Mouse (Mus musculus) intestine, embryonic 14.5 days (tissue): ENCODE measurements around the gene D630003M21Rik. TPM values are rescaled to one million over a fixed set of nuclear protein-coding genes. Genes with fewer than 3 reads are reported as not detected.

Experiments used
- ATAC-seq: fragments of 200-750 bp; cut with Nextera tagmentation; replicated peaks from 2 replicates; pipeline ENCODE4 v1.8.0; 2017; ENCODE audit warnings: low read depth, moderate number of reproducible peaks, moderate TSS enrichment, moderate library complexity; ENCODE audit not compliant: low FRiP score, low TSS enrichment
- DNase-seq: peaks from one replicate; pipeline ENCODE4 v3.0.0-alpha.2; 2018; ENCODE audit warnings: low spot score
- H3K27ac ChIP-seq: fragments of 300-500 bp; sonication (generic); 2 replicates; pipeline ENCODE4 v1.5.1; 2014; ENCODE audit warnings: low read depth, mild to moderate bottlenecking, control low read depth
- H3K27me3 ChIP-seq: fragments of 300-500 bp; sonication (generic); replicated peaks from 2 replicates; pipeline ENCODE4 v1.6.1; 2014; ENCODE audit warnings: low read length, control low read depth; ENCODE audit not compliant: control insufficient read depth, insufficient read depth
- H3K36me3 ChIP-seq: fragments of 300-500 bp; sonication (generic); 2 replicates; pipeline ENCODE4 v1.6.1; 2014; ENCODE audit warnings: low read length, control low read depth; ENCODE audit not compliant: control insufficient read depth, insufficient read depth
- H3K4me1 ChIP-seq: fragments of 300-500 bp; sonication (generic); replicated peaks from 2 replicates; pipeline ENCODE4 v1.6.1; 2014; ENCODE audit warnings: low read length, control low read depth, mixed read lengths; ENCODE audit not compliant: control insufficient read depth, insufficient read depth
- H3K4me2 ChIP-seq: fragments of 300-500 bp; sonication (generic); 2 replicates; pipeline ENCODE4 v1.6.1; 2014; ENCODE audit warnings: low read length
- H3K4me3 ChIP-seq: fragments of 300-500 bp; sonication (generic); 2 replicates; pipeline ENCODE4 v1.5.1; 2014; ENCODE audit warnings: low read depth, low read length, control low read depth, mixed read lengths
- H3K9ac ChIP-seq: fragments of 300-500 bp; sonication (generic); 2 replicates; pipeline ENCODE4 v1.6.1; 2014; ENCODE audit warnings: mild to moderate bottlenecking, low read length
- H3K9me3 ChIP-seq: fragments of 300-500 bp; sonication (generic); 2 replicates; pipeline ENCODE4 v1.6.1; 2016; ENCODE audit warnings: low read length, control low read depth; ENCODE audit not compliant: control insufficient read depth
- WGBS: fragments of 180-500 bp; shearing (Covaris S2); extraction: QIAGEN DNeasy Blood & Tissue Kit; methylation state at CpG from one replicate; pipeline ENCODE4 v1.1.7; 2014; 5-methylcytosine and 5-hydroxymethylcytosine counted together
- polyA plus RNA-seq: library from polyadenylated mRNA; unstranded; fragments of >200 nt; fragmentation: Nextera tagmentation; extraction: Ambion mirVana; gene quantifications from 2 replicates; pipeline ENCODE4 v1.2.1, GENCODE M21; 2014

The D630003M21Rik gene
- polyA plus RNA-seq, 1 experiment from 2014 or later: 1.5 TPM

GRCm38 (mm10) chr2:158258781-158259180, 29.8 kb upstream of the D630003M21Rik start:
- 15% methylated on average over 12 of the region's 12 CpGs for WGBS
- no peak overlapping the region for H3K4me3 ChIP-seq
- H3K27ac ChIP-seq: no peak overlapping the region
- no peaks in the 10 kb centered on the region for H3K36me3 ChIP-seq
- DNase-seq (peak; percentile 90), ATAC-seq (peak; percentile 52)
- no peak overlapping the region for H3K4me2 ChIP-seq
- no peaks in the 10 kb centered on the region for H3K9me3 ChIP-seq
- H3K9ac ChIP-seq: no peak overlapping the region
- H3K4me1 ChIP-seq: peaks cover 18% of the 10 kb centered on the region
- no peaks in the 10 kb centered on the region for H3K27me3 ChIP-seq

- 58% methylated on average over 18 of the region's 18 CpGs for WGBS
- Histone ChIP-seq H3K9ac (no peak within 1 kb of the TSS), H3K27ac (no peak within 1 kb of the TSS), H3K4me2 (peak within 1 kb of the TSS; percentile 25; the same call in 1 of the 2 replicates), H3K9me3 (no peaks in the 10 kb centered on the region), H3K27me3 (no peaks in the 10 kb centered on the region), H3K36me3 (no peaks in the 10 kb centered on the region), H3K4me1 (peaks cover 18% of the 10 kb centered on the region), H3K4me3 (no peak within 1 kb of the TSS)
- DNase-seq: no peak
- no peak for ATAC-seq
Measured at GRCm38 (mm10) chr2:158258005-158258418, 29.0 kb upstream of the D630003M21Rik start, which contains the start of gene Bpi. TSS of gene Bpi (plus strand) at chr2:158258094.

GRCm38 (mm10) chr2:158256894-158257293, 27.9 kb upstream of the D630003M21Rik start:
- no peaks in the 10 kb centered on the region for H3K27me3 ChIP-seq
- H3K9ac ChIP-seq: no peak overlapping the region
- peak overlapping the region; percentile 25; the same call in 1 of the 2 replicates for H3K4me2 ChIP-seq
- DNase-seq (peak; percentile 61), ATAC-seq (peak; percentile 61; the same call in 1 of the 2 replicates)
- peaks cover 18% of the 10 kb centered on the region for H3K4me1 ChIP-seq
- H3K27ac ChIP-seq: peak overlapping the region; percentile 11; the same call in 1 of the 2 replicates
- no peaks in the 10 kb centered on the region for H3K36me3 ChIP-seq
- WGBS: 5% methylated on average over 5 of the region's 5 CpGs
- no peaks in the 10 kb centered on the region for H3K9me3 ChIP-seq
- H3K4me3 ChIP-seq: no peak overlapping the region

GRCm38 (mm10) chr2:158253806-158254205, 24.8 kb upstream of the D630003M21Rik start:
- H3K27ac ChIP-seq: no peak overlapping the region
- no peaks in the 10 kb centered on the region for H3K36me3 ChIP-seq
- H3K4me2 ChIP-seq: no peak overlapping the region
- H3K4me3 ChIP-seq: no peak overlapping the region
- peaks cover 18% of the 10 kb centered on the region for H3K4me1 ChIP-seq
- ATAC-seq: no peak
- H3K9me3 ChIP-seq: no peaks in the 10 kb centered on the region
- 80% methylated on average over 5 of the region's 5 CpGs for WGBS
- H3K9ac ChIP-seq: no peak overlapping the region
- H3K27me3 ChIP-seq: no peaks in the 10 kb centered on the region
- DNase-seq: no peak

GRCm38 (mm10) chr2:158250558-158250957, 21.5 kb upstream of the D630003M21Rik start:
- Histone ChIP-seq H3K27me3 (no peaks in the 10 kb centered on the region), H3K4me1 (no peaks in the 10 kb centered on the region), H3K4me2 (no peak overlapping the region), H3K9me3 (no peaks in the 10 kb centered on the region), H3K36me3 (no peaks in the 10 kb centered on the region), H3K9ac (no peak overlapping the region), H3K4me3 (no peak overlapping the region), H3K27ac (no peak overlapping the region)
- no peak for DNase-seq
- 71% methylated on average over 4 of the region's 4 CpGs for WGBS
- no peak for ATAC-seq

- no peaks in the 10 kb centered on the region for H3K36me3 ChIP-seq
- no peak overlapping the region for H3K27ac ChIP-seq
- no peak overlapping the region for H3K9ac ChIP-seq
- no peak for DNase-seq
- ATAC-seq: no peak
- no peaks in the 10 kb centered on the region for H3K27me3 ChIP-seq
- no peak overlapping the region for H3K4me3 ChIP-seq
- no peaks in the 10 kb centered on the region for H3K4me1 ChIP-seq
- no peaks in the 10 kb centered on the region for H3K9me3 ChIP-seq
- no peak overlapping the region for H3K4me2 ChIP-seq
- 39% methylated on average over 7 of the region's 7 CpGs for WGBS
Measured at GRCm38 (mm10) chr2:158248318-158248717, 19.3 kb upstream of the D630003M21Rik start.

- H3K27me3 ChIP-seq: no peaks in the 10 kb centered on the region
Measured at GRCm38 (mm10) chr2:158247852-158248251, 18.8 kb upstream of the D630003M21Rik start.

GRCm38 (mm10) chr2:158245072-158245817, 16.2 kb upstream of the D630003M21Rik start:
- H3K9ac ChIP-seq: no peak overlapping the region
- ATAC-seq: no peak
- WGBS: 77% methylated on average over 4 of the region's 4 CpGs
- no peaks in the 10 kb centered on the region for H3K36me3 ChIP-seq
- no peak overlapping the region for H3K4me3 ChIP-seq
- H3K27me3 ChIP-seq: no peaks in the 10 kb centered on the region
- no peaks in the 10 kb centered on the region for H3K4me1 ChIP-seq
- H3K4me2 ChIP-seq: no peak overlapping the region
- H3K27ac ChIP-seq: no peak overlapping the region
- no peak for DNase-seq
- H3K9me3 ChIP-seq: no peaks in the 10 kb centered on the region

More at GRCm38 (mm10) chr2:158247852-158248251, 18.8 kb upstream of the D630003M21Rik start:
- ATAC-seq: no peak
- no peaks in the 10 kb centered on the region for H3K9me3 ChIP-seq
- no peak overlapping the region for H3K27ac ChIP-seq
- no peaks in the 10 kb centered on the region for H3K36me3 ChIP-seq
- H3K4me1 ChIP-seq: no peaks in the 10 kb centered on the region
- no peak overlapping the region for H3K4me2 ChIP-seq
- no peak for DNase-seq
- H3K4me3 ChIP-seq: no peak overlapping the region
- WGBS: 82% methylated on average over 6 of the region's 6 CpGs
- H3K9ac ChIP-seq: no peak overlapping the region
